Mouse (Mus musculus) midbrain, embryonic 12.5 days (tissue): ENCODE data around the gene Zc3h15. TPM values are rescaled to one million over a fixed set of nuclear protein-coding genes. Genes with fewer than 3 reads are reported as not detected.
"Not testable (repeated sequence)": the region's sequence is repeated elsewhere in the genome, so short reads cannot be mapped to it uniquely, and the experiment has no call there.

ENCODE experiments used
- ATAC-seq: fragments of 200-750 bp; cut with Nextera tagmentation; 2 replicates; pipeline ENCODE4 v1.8.0; 2017; ENCODE audit warnings: low read depth, moderate TSS enrichment, moderate library complexity; ENCODE audit not compliant: low FRiP score
- H3K27ac ChIP-seq: fragments of 300-500 bp; sonication (generic); replicated peaks from 2 replicates; pipeline ENCODE4 v1.5.1; 2016; ENCODE audit warnings: mild to moderate bottlenecking
- H3K27me3 ChIP-seq: fragments of 300-500 bp; sonication (generic); 2 replicates; pipeline ENCODE4 v1.6.1; 2016; ENCODE audit warnings: mild to moderate bottlenecking
- H3K36me3 ChIP-seq: fragments of 300-500 bp; sonication (generic); 2 replicates; pipeline ENCODE4 v1.6.1; 2016
- H3K4me1 ChIP-seq: fragments of 300-500 bp; sonication (generic); 2 replicates; pipeline ENCODE4 v1.6.1; 2016
- H3K4me2 ChIP-seq: fragments of 300-500 bp; sonication (generic); replicated peaks from 2 replicates; pipeline ENCODE4 v1.6.1; 2016; ENCODE audit warnings: mild to moderate bottlenecking, moderate library complexity
- H3K4me3 ChIP-seq: fragments of 300-500 bp; sonication (generic); 2 replicates; pipeline ENCODE4 v1.5.1; 2016; ENCODE audit warnings: mild to moderate bottlenecking
- H3K9ac ChIP-seq: fragments of 300-500 bp; sonication (generic); replicated peaks from 2 replicates; pipeline ENCODE4 v1.6.1; 2016; ENCODE audit warnings: mild to moderate bottlenecking, moderate library complexity
- H3K9me3 ChIP-seq: fragments of 300-500 bp; sonication (generic); 2 replicates; pipeline ENCODE4 v1.6.1; 2016; ENCODE audit warnings: mild to moderate bottlenecking
- WGBS: fragments of 180-500 bp; shearing (Covaris S2); methylation state at CpG from one replicate; pipeline ENCODE4 v1.1.7; 2016; 5-methylcytosine and 5-hydroxymethylcytosine counted together
- polyA plus RNA-seq: library from polyadenylated mRNA; unstranded; fragments of >200 nt; fragmentation: Nextera tagmentation; extraction: Ambion mirVana; gene quantifications from 2 replicates; pipeline ENCODE4 v1.2.1, GENCODE M21; 2016

The Zc3h15 gene
- polyA plus RNA-seq, 1 experiment from 2014 or later: 180 TPM

DNA sequence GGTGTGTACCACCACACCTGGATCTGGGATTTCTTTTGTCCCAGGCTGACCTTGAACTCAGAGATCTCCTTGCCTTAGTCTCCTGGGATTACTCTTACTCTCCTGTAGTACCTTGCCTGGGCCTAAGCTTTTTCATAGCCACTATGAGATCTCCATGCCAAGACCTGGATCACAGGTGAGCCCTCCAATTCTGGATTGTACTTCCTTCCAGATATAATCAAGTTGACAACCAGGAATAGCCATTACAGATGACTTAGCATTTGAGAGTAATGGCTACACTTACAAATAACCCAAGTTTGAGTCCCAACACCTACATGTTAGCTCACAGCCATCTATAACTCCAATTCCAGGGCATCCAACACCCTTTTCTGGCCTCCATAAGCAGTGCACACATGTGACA is 8.4 kb downstream of the Zc3h15 start:
- Histone ChIP-seq H3K4me2 (no peak overlapping the region), H3K27ac (no peak overlapping the region), H3K36me3 (0 out of 2 replicates have a peak, but pooled peaks cover 7% of the 10 kb centered on the region), H3K9ac (no peak overlapping the region), H3K9me3 (no peaks in the 10 kb centered on the region), H3K27me3 (no peaks in the 10 kb centered on the region), H3K4me1 (peaks cover 6% of the 10 kb centered on the region; the same call in 1 of the 2 replicates), H3K4me3 (no peak overlapping the region)
- ATAC-seq: no peak

DNA sequence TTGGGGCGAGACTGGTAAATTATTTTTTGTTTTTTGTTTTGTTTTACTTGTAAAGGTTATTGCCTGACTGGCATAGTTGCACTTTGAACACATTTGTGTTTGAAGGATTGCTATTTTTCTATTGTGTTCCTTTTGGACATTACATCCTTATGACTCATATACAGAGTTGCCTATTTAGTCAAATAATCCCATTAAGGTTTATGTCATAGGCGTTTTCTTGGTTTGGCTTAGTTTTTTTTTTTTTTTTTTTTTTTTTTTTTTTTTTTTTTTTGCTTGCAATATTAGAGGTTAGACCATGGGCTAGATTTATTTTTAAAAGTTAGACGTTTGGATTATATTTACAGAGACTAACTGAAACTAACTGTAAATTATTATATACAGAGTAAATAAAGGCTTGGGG is 15.0 kb downstream of the Zc3h15 start:
- Histone ChIP-seq H3K27ac (no peak overlapping the region), H3K4me2 (no peak overlapping the region), H3K27me3 (no peaks in the 10 kb centered on the region), H3K4me1 (no peaks in the 10 kb centered on the region), H3K4me3 (no peak overlapping the region), H3K36me3 (peaks cover 32% of the 10 kb centered on the region), H3K9ac (no peak overlapping the region), H3K9me3 (no peaks in the 10 kb centered on the region)
- no peak for ATAC-seq
- WGBS: 84% methylated on average over 3 of the region's 3 CpGs

DNA sequence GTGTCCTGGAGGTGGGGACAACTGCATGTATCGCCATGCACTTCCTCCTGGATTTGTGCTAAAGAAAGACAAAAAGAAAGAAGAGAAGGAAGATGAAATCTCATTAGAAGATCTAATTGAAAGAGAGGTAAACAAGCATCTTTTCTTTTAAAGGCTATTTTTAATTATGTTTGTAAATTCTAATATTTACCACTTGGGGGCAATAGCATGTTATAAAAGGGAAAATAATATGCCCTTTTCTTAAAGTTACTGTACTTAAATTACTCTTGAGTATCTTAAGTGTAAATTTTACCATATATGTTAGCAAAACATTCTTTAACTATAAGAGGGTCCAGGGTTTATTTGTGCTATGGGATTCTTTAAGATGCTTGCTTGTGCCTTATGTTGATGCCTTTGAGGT is 15.9 kb downstream of the Zc3h15 start:
- WGBS: 89% methylated on average over 1 of the region's 1 CpGs
- Histone ChIP-seq H3K27ac (no peak overlapping the region), H3K9ac (no peak overlapping the region), H3K36me3 (peaks cover 32% of the 10 kb centered on the region), H3K9me3 (no peaks in the 10 kb centered on the region), H3K4me2 (no peak overlapping the region), H3K27me3 (no peaks in the 10 kb centered on the region), H3K4me3 (no peak overlapping the region), H3K4me1 (no peaks in the 10 kb centered on the region)
- no peak for ATAC-seq

DNA sequence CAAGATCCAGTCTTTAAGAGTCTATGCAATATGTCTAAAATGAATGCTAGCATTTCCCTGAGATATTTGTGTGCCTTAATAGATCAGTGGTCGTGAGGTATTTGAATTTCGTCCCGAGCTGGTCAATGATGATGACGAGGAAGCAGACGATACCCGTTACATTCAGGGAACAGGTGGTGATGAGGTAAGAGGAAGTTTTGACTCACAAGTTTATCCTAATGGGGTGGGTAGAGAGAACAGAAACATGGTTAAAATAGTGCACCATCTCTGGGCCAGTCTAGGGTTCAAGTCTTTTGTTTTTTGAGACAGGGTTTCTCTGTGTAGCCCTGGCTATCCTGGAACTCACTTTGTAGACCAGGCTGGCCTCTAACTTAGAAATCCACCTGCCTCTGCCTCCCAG is 17.1 kb downstream of the Zc3h15 start:
- Histone ChIP-seq H3K4me1 (no peaks in the 10 kb centered on the region), H3K9me3 (no peaks in the 10 kb centered on the region), H3K4me3 (no peak overlapping the region), H3K9ac (no peak overlapping the region), H3K36me3 (peaks cover 29% of the 10 kb centered on the region), H3K4me2 (no peak overlapping the region), H3K27me3 (no peaks in the 10 kb centered on the region), H3K27ac (no peak overlapping the region)
- 95% methylated on average over 6 of the region's 6 CpGs for WGBS
- no peak for ATAC-seq

DNA sequence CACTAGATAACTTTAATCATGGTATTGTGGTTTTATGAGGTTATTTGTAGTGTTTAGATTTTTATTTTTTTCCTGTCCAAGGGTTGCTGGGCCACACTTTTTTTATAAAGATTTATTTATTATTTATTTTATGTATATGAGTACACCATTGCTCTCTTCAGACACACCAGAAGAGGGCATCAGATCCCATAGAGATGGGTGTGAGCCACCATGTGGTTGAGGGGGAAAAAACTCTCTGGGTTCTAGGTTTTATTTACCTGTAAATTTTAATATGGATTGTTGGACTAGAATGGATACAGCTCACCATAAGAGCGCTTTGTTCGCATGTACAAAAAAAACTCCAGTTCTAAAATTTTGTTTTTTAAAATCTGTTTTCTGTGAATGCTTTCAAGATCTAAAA is 20.8 kb downstream of the Zc3h15 start:
- H3K4me1 ChIP-seq, H3K27ac ChIP-seq, H3K4me2 ChIP-seq, H3K9ac ChIP-seq, H3K4me3 ChIP-seq, H3K27me3 ChIP-seq, ATAC-seq, H3K9me3 ChIP-seq: not testable (repeated sequence)
- 99% methylated on average over 2 of the region's 2 CpGs for WGBS
- H3K36me3 ChIP-seq: peaks cover 29% of the 10 kb centered on the region

DNA sequence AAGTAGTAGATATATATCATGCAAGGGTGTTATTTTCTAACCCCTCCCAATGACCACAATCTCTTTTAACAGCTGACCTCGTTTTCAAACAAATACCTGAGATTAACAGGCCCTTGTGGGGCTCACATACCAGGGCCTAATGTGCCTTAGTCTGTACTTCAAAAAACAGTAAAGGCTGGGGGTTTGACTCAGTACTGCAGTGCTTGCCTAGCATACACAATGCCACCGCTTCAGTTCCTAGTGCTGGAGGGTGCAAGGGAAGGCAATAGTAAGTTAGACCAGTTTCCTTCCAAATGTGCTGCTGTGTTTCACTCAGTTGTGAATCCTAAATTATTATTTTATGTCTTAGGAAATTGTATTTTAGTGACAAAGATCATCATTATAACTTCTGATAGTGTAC is 23.2 kb downstream of the Zc3h15 start:
- Histone ChIP-seq H3K4me3 (no peak overlapping the region), H3K27ac (no peak overlapping the region), H3K36me3 (peaks cover 20% of the 10 kb centered on the region), H3K9ac (no peak overlapping the region), H3K4me2 (no peak overlapping the region), H3K27me3 (no peaks in the 10 kb centered on the region), H3K9me3 (no peaks in the 10 kb centered on the region), H3K4me1 (no peaks in the 10 kb centered on the region)
- WGBS: 91% methylated on average over 2 of the region's 2 CpGs
- ATAC-seq: no peak

DNA sequence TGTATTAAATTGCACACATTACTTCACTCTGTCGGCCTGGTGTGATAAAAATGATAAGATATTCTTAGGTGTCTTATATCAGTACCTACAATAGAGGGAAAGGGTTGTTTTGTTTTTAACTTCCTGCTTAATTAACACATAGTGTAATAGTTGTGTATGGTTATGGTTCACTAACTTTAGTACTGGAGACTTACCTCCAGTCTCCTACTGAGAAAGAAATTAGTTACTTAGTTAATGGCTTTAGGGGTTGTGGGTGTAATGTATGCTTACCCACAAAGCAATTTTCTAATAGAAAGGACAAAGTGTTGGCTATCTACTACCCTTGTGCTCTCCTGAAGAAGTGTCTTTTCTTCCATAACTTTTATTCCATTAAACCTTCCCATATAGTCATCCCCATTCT is 23.8 kb downstream of the Zc3h15 start:
- Histone ChIP-seq H3K9ac (no peak overlapping the region), H3K27me3 (no peaks in the 10 kb centered on the region), H3K4me2 (no peak overlapping the region), H3K27ac (no peak overlapping the region), H3K4me1 (no peaks in the 10 kb centered on the region), H3K9me3 (no peaks in the 10 kb centered on the region), H3K4me3 (no peak overlapping the region), H3K36me3 (peaks cover 15% of the 10 kb centered on the region; the same call in 1 of the 2 replicates)
- 86% methylated on average over 1 of the region's 1 CpGs for WGBS
- ATAC-seq: no peak

DNA sequence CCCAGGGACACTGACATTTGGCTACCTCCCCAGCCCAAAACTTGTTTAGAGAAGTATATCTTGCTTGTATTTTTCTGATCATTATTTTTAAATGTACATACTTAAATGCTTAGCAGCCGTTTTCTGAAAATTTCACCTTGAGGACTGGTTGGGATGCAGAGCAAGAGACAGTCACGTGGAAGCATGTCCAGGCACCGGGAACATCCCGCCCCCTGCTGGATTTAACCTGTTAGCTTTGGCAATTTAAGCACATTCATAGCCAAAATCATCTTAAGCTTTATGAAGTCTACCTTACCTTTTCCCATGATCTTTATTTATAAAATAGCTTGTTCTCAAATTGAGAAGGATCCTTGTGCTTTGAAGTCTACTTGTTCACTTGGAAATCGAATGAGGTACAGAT is 25.8 kb downstream of the Zc3h15 start:
- 92% methylated on average over 5 of the region's 5 CpGs for WGBS
- no peak overlapping the region for H3K27ac ChIP-seq
- no peak for ATAC-seq
- H3K9ac ChIP-seq: no peak overlapping the region
- H3K27me3 ChIP-seq: no peaks in the 10 kb centered on the region
- no peak overlapping the region for H3K4me2 ChIP-seq
- H3K9me3 ChIP-seq: no peaks in the 10 kb centered on the region
- H3K4me3 ChIP-seq: no peak overlapping the region
- no peaks in the 10 kb centered on the region for H3K4me1 ChIP-seq
- H3K36me3 ChIP-seq: peaks cover 14% of the 10 kb centered on the region; the same call in 1 of the 2 replicates

DNA sequence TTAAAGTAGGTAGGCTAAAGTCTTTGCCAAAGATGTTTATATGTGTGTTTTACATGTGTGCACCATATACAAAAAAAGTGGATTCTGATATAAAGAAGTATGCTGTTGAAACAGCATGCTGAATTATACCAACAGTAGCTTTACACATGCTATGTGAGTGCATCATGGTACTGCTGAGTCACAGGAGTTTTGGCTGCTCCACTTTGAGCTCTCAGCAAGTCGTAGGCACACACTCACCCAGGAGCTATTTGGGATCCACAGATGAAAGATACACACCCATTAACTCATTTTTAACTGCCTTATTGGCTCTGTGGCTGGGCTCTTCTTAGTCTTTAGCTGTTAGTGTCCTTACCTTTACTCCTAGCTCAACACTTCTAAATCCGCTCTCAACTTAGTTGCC is 27.6 kb downstream of the Zc3h15 start:
- H3K27ac ChIP-seq: no peak overlapping the region
- H3K4me3 ChIP-seq: no peak overlapping the region
- ATAC-seq: no peak
- H3K4me1 ChIP-seq: no peaks in the 10 kb centered on the region
- no peak overlapping the region for H3K9ac ChIP-seq
- 98% methylated on average over 2 of the region's 2 CpGs for WGBS
- H3K36me3 ChIP-seq: peaks cover 14% of the 10 kb centered on the region; the same call in 1 of the 2 replicates
- no peak overlapping the region for H3K4me2 ChIP-seq
- H3K27me3 ChIP-seq: no peaks in the 10 kb centered on the region
- no peaks in the 10 kb centered on the region for H3K9me3 ChIP-seq

DNA sequence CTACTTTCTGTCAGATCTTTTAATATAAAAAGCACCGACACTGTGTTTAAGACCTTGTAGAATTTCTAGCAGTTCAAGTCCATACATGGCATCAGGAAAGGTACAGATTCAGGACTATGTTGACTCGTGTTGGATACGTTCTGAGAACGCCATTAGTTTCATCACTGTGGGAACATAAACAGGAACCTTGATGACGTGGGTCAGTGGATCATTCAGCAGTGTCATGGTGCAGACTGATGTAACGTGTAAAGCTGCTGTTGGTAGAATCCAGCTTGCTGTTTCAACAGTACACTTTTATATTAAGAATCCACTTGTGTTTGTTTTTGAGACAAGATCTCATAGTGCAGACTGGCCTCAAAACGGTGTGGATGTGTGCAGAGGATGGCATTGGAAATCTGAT is 28.8 kb downstream of the Zc3h15 start:
- WGBS: 76% methylated on average over 7 of the region's 7 CpGs

DNA sequence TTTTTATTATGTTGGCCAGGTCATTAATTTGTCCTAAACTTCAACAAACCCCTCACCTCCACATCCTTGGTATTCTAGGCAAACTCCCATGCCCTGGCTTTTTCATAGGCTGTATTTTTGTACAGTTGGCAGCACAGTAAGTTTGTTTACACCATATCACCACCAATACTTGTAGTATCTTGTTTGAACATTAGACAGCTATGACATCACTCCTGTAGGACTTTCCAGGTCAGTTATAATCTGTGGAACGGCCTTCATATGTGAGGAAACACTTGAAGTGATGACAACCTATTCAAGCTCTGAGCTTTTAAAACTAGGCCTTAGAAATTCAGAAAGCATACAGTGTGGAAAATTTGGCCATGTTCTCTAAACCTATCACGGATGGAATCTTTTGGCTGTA is 29.6 kb downstream of the Zc3h15 start:
- Histone ChIP-seq H3K27ac (no peak overlapping the region), H3K4me1 (no peaks in the 10 kb centered on the region), H3K27me3 (no peaks in the 10 kb centered on the region), H3K4me3 (no peak overlapping the region), H3K9ac (no peak overlapping the region), H3K9me3 (no peaks in the 10 kb centered on the region), H3K4me2 (no peak overlapping the region), H3K36me3 (peaks cover 11% of the 10 kb centered on the region; the same call in 1 of the 2 replicates)
- WGBS: 93% methylated on average over 2 of the region's 2 CpGs
- ATAC-seq: no peak

More for the DNA sequence above, 28.8 kb downstream of the Zc3h15 start:
- Histone ChIP-seq H3K27me3 (no peaks in the 10 kb centered on the region), H3K4me1 (no peaks in the 10 kb centered on the region), H3K9me3 (no peaks in the 10 kb centered on the region), H3K27ac (no peak overlapping the region), H3K9ac (no peak overlapping the region), H3K4me3 (no peak overlapping the region), H3K4me2 (no peak overlapping the region), H3K36me3 (peaks cover 14% of the 10 kb centered on the region; the same call in 1 of the 2 replicates)
- ATAC-seq: no peak

DNA sequence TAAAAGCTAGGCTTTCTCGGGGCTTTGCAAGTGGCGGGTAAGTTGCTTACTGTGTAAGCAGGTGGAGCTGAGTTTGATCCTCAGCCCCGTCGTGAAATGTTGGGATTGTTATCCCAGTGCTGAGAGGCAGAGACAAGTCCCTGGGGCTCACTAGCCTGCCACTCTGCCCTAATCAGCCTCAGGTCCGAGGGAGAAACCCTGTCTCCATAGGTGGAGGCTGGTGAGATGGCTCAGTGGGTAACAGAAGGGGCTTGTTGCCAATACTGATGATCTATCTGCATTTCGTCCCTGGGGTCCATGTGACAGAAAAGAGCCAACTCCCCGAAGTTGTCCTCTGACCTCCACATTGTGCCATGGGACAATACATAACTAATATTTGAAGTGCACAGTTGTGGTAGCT is 30.2 kb downstream of the Zc3h15 start:
- H3K27me3 ChIP-seq: no peaks in the 10 kb centered on the region
- no peak for ATAC-seq
- no peak overlapping the region for H3K9ac ChIP-seq
- WGBS: 73% methylated on average over 7 of the region's 7 CpGs
- no peaks in the 10 kb centered on the region for H3K9me3 ChIP-seq
- no peak overlapping the region for H3K27ac ChIP-seq
- H3K4me2 ChIP-seq: no peak overlapping the region
- no peak overlapping the region for H3K4me3 ChIP-seq
- H3K4me1 ChIP-seq: no peaks in the 10 kb centered on the region
- peaks cover 10% of the 10 kb centered on the region; the same call in 1 of the 2 replicates for H3K36me3 ChIP-seq

DNA sequence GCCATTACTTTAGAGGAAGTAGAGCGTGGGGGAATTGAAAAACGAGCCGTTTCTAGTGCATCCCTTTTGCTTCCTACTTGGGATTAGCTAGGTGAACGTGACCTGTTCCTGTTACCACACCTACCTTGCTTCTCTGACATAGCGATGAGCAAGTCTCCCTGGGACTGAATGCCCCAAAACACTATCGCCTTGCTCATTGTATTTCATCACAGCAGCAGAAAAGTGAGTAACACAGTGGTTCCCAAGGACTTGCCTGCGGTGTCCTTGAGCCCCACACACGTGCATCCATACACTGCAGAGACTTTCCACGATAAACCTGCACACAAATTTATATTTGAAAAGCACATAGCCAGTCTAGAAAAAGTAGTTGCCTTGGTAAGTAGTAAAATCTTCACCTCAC is 30.7 kb downstream of the Zc3h15 start:
- H3K4me2 ChIP-seq: no peak overlapping the region
- no peak for ATAC-seq
- no peaks in the 10 kb centered on the region for H3K9me3 ChIP-seq
- no peak overlapping the region for H3K27ac ChIP-seq
- peaks cover 10% of the 10 kb centered on the region; the same call in 1 of the 2 replicates for H3K36me3 ChIP-seq
- no peaks in the 10 kb centered on the region for H3K27me3 ChIP-seq
- no peaks in the 10 kb centered on the region for H3K4me1 ChIP-seq
- WGBS: 95% methylated on average over 9 of the region's 9 CpGs
- no peak overlapping the region for H3K4me3 ChIP-seq
- H3K9ac ChIP-seq: no peak overlapping the region
